Mouse (Mus musculus): ENCODE measurements around the gene Cnksr3. TPM values are rescaled to one million over a fixed set of nuclear protein-coding genes. Genes with fewer than 3 reads are reported as not detected.

Cnksr3 gene
- polyA plus RNA-seq (2012; rRNA removed) = 9.1 and 10.1 TPM in 2 replicates

GRCm38 (mm10) chr10:7211696-7212482 is at the start of gene Cnksr3:
Gene Cnksr3, minus strand, starts transcription at chr10:7212237.

Other genes starting within 250 kb of the Cnksr3 start
- gene Ipcef1, start 159.8 kb downstream of the Cnksr3 start, polyA plus RNA-seq (2012; rRNA removed) = 0.47 and 0.50 TPM in 2 replicates